Mouse (Mus musculus) embryo, embryonic 10 days (tissue): Measurements from ENCODE around the gene Cwc22.

ENCODE experiments used
- DNase-seq: peaks from one replicate; pipeline ENCODE4 v3.0.0-alpha.2; 2015; ENCODE audit warnings: low spot score

Gene Cwc22

GRCm38 (mm10) chr2:77925187-77925924 is 20.8 kb downstream of the Cwc22 start:
- DNase-seq: no peak

GRCm38 (mm10) chr2:77924003-77924402 is 22.2 kb downstream of the Cwc22 start:
- no peak for DNase-seq

GRCm38 (mm10) chr2:77923182-77923581 is 23.0 kb downstream of the Cwc22 start:
- DNase-seq: no peak

- DNase-seq: no peak
Observed at GRCm38 (mm10) chr2:77921307-77921706, 24.9 kb downstream of the Cwc22 start.

- no peak for DNase-seq
Observed at GRCm38 (mm10) chr2:77920621-77921020, 25.6 kb downstream of the Cwc22 start.

GRCm38 (mm10) chr2:77918474-77918873 is 27.7 kb downstream of the Cwc22 start:
- no peak for DNase-seq

GRCm38 (mm10) chr2:77918006-77918405 is 28.2 kb downstream of the Cwc22 start:
- no peak for DNase-seq

- DNase-seq: no peak
Observed at GRCm38 (mm10) chr2:77917360-77917734, 28.8 kb downstream of the Cwc22 start.

- no peak for DNase-seq
Observed at GRCm38 (mm10) chr2:77916586-77917359, 29.4 kb downstream of the Cwc22 start.

- no peak for DNase-seq
Observed at GRCm38 (mm10) chr2:77915187-77915586, 31.0 kb downstream of the Cwc22 start.

GRCm38 (mm10) chr2:77913628-77914027 is 32.5 kb downstream of the Cwc22 start:
- no peak for DNase-seq

GRCm38 (mm10) chr2:77912197-77912596 is 34.0 kb downstream of the Cwc22 start:
- DNase-seq: no peak

GRCm38 (mm10) chr2:77911452-77911851 is 34.7 kb downstream of the Cwc22 start:
- no peak for DNase-seq

- DNase-seq: no peak
Observed at GRCm38 (mm10) chr2:77910216-77910615, 36.0 kb downstream of the Cwc22 start.

- DNase-seq: no peak
Observed at GRCm38 (mm10) chr2:77907164-77907563, 39.0 kb downstream of the Cwc22 start.

GRCm38 (mm10) chr2:77905023-77905422 is 41.2 kb downstream of the Cwc22 start:
- no peak for DNase-seq

GRCm38 (mm10) chr2:77904495-77904894 is 41.7 kb downstream of the Cwc22 start:
- no peak for DNase-seq

- no peak for DNase-seq
Observed at GRCm38 (mm10) chr2:77903979-77904378, 42.2 kb downstream of the Cwc22 start.

- no peak for DNase-seq
Observed at GRCm38 (mm10) chr2:77903098-77903497, 43.1 kb downstream of the Cwc22 start.

- no peak for DNase-seq
Observed at GRCm38 (mm10) chr2:77901269-77901668, 44.9 kb downstream of the Cwc22 start.

- no peak for DNase-seq
Observed at GRCm38 (mm10) chr2:77900741-77901140, 45.4 kb downstream of the Cwc22 start.

GRCm38 (mm10) chr2:77900111-77900510 is 46.1 kb downstream of the Cwc22 start:
- DNase-seq: no peak

- no peak for DNase-seq
Observed at GRCm38 (mm10) chr2:77898436-77898835, 47.7 kb downstream of the Cwc22 start.
